Mouse (Mus musculus) hindbrain, embryonic 10.5 days (tissue): ENCODE measurements around the gene Nr1d1. TPM values are rescaled to one million over a fixed set of nuclear protein-coding genes. Genes with fewer than 3 reads are reported as not detected.

Experiments
- DNase-seq: peaks from one replicate; pipeline ENCODE4 v3.0.0-alpha.2; 2017; ENCODE audit warnings: low spot score
- H3K27ac ChIP-seq: fragments of 300-500 bp; sonication (generic); 2 replicates; pipeline ENCODE4 v1.5.1; 2016; ENCODE audit warnings: mild to moderate bottlenecking, moderate library complexity
- H3K27me3 ChIP-seq: fragments of 300-500 bp; sonication (generic); 2 replicates; pipeline ENCODE4 v1.6.1; 2016; ENCODE audit warnings: mild to moderate bottlenecking; ENCODE audit not compliant: poor library complexity, insufficient read depth, severe bottlenecking
- H3K36me3 ChIP-seq: fragments of 300-500 bp; sonication (generic); 2 replicates; pipeline ENCODE4 v1.6.1; 2016; ENCODE audit warnings: mild to moderate bottlenecking, moderate library complexity
- H3K4me1 ChIP-seq: fragments of 300-500 bp; sonication (generic); replicated peaks from 2 replicates; pipeline ENCODE4 v1.6.1; 2016; ENCODE audit warnings: mild to moderate bottlenecking
- H3K4me3 ChIP-seq: fragments of 300-500 bp; sonication (generic); 2 replicates; pipeline ENCODE4 v1.5.1; 2016; ENCODE audit warnings: mild to moderate bottlenecking, moderate library complexity
- H3K9me3 ChIP-seq: fragments of 300-500 bp; sonication (generic); 2 replicates; pipeline ENCODE4 v1.6.1; 2016; ENCODE audit warnings: mild to moderate bottlenecking, moderate library complexity
- WGBS: fragments of 180-500 bp; shearing (Covaris S2); methylation state at CpG from one replicate; pipeline ENCODE4 v1.1.7; 2016; 5-methylcytosine and 5-hydroxymethylcytosine counted together
- polyA plus RNA-seq: library from polyadenylated mRNA; unstranded; fragments of >200 nt; fragmentation: Nextera tagmentation; extraction: Ambion mirVana; gene quantifications from 2 replicates; pipeline ENCODE4 v1.2.1, GENCODE M21; 2016

Gene Nr1d1
- polyA plus RNA-seq, 1 experiment from 2014 or later, result 1.5 TPM

GRCm38 (mm10) chr11:98765421-98766309 lies 9.5 kb downstream of the Nr1d1 start:
- peaks cover 51% of the 10 kb centered on the region for H3K4me1 ChIP-seq
- peaks cover 82% of the 10 kb centered on the region for H3K36me3 ChIP-seq
- no peaks in the 10 kb centered on the region for H3K9me3 ChIP-seq
- peak overlapping the region; percentile 84 for H3K27ac ChIP-seq
- DNase-seq, result no peak
- H3K27me3 ChIP-seq, result no peaks in the 10 kb centered on the region
- no peak overlapping the region; the same call in 1 of the 2 replicates for H3K4me3 ChIP-seq
- WGBS, result 48% methylated on average over 8 of the region's 9 CpGs

DNA sequence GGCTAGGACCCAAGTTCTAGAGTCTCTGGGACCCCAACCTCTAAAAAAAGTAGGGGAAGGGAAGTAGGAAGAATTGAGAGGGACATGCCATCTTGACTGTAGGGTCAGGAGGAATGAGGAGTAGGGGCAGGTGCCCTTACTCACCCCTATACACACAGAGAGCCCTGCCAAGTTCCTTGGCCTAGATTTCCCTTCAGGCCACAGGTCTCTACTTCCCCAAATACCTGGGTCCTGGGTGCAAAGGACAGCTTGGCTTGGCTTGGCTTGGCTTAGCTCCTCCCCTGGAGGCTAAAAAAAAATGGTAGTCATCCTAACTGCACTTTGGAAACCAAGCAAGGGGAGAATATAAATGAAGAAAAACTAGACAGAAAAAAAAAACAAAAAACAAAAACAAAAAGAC lies 10.4 kb downstream of the Nr1d1 start:
- peaks cover 80% of the 10 kb centered on the region for H3K36me3 ChIP-seq
- no peak overlapping the region for H3K27ac ChIP-seq
- no peak overlapping the region for H3K4me3 ChIP-seq
- H3K4me1 ChIP-seq, result peaks cover 51% of the 10 kb centered on the region
- H3K9me3 ChIP-seq, result no peaks in the 10 kb centered on the region
- H3K27me3 ChIP-seq, result no peaks in the 10 kb centered on the region
- DNase-seq, result no peak

GRCm38 (mm10) chr11:98764091-98764490 lies 11.0 kb downstream of the Nr1d1 start:
- no peak overlapping the region for H3K27ac ChIP-seq
- no peaks in the 10 kb centered on the region for H3K9me3 ChIP-seq
- 83% methylated on average over 18 of the region's 18 CpGs for WGBS
- H3K4me1 ChIP-seq, result peaks cover 48% of the 10 kb centered on the region
- no peaks in the 10 kb centered on the region for H3K27me3 ChIP-seq
- no peak overlapping the region for H3K4me3 ChIP-seq
- DNase-seq, result no peak
- H3K36me3 ChIP-seq, result peaks cover 75% of the 10 kb centered on the region

GRCm38 (mm10) chr11:98763502-98763861 lies 11.7 kb downstream of the Nr1d1 start:
- no peaks in the 10 kb centered on the region for H3K9me3 ChIP-seq
- no peak overlapping the region for H3K4me3 ChIP-seq
- no peaks in the 10 kb centered on the region for H3K27me3 ChIP-seq
- peaks cover 42% of the 10 kb centered on the region for H3K4me1 ChIP-seq
- H3K27ac ChIP-seq, result peak overlapping the region; percentile 41; the same call in 1 of the 2 replicates
- WGBS, result 87% methylated on average over 8 of the region's 8 CpGs
- no peak for DNase-seq
- peaks cover 71% of the 10 kb centered on the region for H3K36me3 ChIP-seq

DNA sequence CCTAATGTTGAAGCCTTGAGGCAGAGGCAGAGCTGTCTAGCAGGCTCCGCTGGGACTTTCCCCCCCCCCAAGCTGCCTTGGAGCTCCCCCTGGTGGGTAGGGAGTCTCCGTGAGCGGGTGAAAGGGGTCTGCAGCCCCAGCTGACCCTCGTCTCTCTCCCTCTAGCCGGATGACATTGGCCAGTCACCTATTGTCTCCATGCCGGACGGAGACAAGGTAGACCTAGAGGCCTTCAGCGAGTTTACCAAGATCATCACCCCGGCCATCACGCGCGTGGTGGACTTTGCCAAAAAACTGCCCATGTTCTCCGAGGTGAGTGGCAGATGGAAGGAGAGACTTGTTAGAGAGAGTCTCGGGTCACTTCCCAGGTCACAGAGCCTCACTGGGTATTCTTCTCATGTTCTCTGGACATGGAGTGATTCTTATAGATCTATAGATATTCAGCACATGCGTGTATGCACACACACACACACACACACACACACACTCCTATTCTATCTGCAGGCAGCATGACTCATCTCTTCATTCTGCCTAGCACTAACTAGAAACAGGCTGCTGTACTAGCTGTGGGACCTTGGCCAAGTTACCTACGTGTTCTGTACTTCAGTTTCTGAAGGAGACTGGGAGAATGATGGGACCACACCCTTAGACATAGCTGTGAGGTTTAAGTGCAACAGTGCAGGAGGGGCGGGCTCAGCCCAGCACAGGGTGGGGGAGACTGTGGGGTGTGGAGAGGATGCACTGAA lies 12.2 kb downstream of the Nr1d1 start:
- Histone ChIP-seq H3K4me1 (peaks cover 37% of the 10 kb centered on the region), H3K9me3 (no peaks in the 10 kb centered on the region), H3K27ac (peak overlapping the region; percentile 41; the same call in 1 of the 2 replicates), H3K4me3 (no peak overlapping the region), H3K27me3 (no peaks in the 10 kb centered on the region), H3K36me3 (peaks cover 72% of the 10 kb centered on the region)
- 70% methylated on average over 17 of the region's 17 CpGs for WGBS
- DNase-seq, result peak; percentile 47

GRCm38 (mm10) chr11:98761939-98762338 lies 13.2 kb downstream of the Nr1d1 start:
- H3K4me1 ChIP-seq, result peaks cover 27% of the 10 kb centered on the region
- H3K27ac ChIP-seq, result no peak overlapping the region
- no peaks in the 10 kb centered on the region for H3K27me3 ChIP-seq
- WGBS, result 92% methylated on average over 4 of the region's 4 CpGs
- peaks cover 81% of the 10 kb centered on the region for H3K36me3 ChIP-seq
- H3K9me3 ChIP-seq, result no peaks in the 10 kb centered on the region
- DNase-seq, result no peak
- H3K4me3 ChIP-seq, result no peak overlapping the region

DNA sequence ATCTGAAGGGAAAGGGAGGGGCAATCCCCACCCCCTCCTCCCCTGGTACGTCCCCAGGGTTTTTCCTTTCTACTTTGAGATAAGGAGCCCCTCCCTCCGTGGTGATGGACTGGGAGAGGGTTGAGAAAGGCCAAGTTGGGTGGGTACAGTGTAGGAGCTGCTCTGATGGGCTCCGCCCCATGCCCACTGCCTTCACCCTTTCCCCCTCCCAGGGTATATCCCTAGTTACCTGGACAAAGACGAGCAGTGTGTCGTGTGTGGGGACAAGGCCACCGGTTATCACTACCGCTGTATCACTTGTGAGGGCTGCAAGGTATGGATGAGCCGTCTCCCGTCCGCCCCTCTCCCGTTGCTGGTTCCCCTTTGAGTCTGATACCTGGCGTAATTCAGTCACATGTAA lies 18.4 kb downstream of the Nr1d1 start:
- DNase-seq, result no peak
- peaks cover 34% of the 10 kb centered on the region for H3K4me1 ChIP-seq
- H3K27ac ChIP-seq, result no peak overlapping the region
- H3K4me3 ChIP-seq, result no peak overlapping the region
- no peaks in the 10 kb centered on the region for H3K27me3 ChIP-seq
- 83% methylated on average over 12 of the region's 12 CpGs for WGBS
- H3K36me3 ChIP-seq, result peaks cover 50% of the 10 kb centered on the region
- no peaks in the 10 kb centered on the region for H3K9me3 ChIP-seq

DNA sequence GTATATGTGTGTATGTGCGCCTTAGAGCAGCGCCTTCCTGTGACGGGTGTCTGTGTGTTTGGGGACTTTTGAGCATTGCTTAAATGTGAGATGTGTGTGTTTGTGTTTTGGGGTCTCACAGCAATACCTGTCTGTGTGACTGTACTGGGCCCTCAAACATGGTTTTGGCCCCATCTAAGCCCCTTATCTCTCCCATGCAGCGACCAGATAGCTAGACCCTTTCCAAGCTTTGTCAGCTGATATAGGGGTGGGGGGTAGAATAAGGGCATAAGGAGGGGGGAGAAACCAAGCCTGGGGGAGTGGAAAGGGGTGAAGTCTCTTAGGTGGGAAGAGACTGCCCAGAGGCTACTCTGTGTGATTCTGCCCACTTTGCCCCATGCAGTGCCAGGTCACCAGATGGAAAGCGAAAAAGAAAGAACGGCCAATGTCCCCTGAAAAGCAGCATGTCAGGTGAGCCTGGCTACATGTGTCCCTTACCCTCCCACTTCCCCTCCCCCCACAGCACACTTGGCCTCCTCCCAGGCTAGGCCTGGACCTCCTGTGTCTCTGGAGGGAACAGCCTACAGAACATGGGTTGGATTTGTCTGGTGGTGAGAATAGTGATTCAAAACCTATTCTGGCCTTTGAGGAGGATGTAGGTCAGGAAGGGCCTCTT lies 19.3 kb downstream of the Nr1d1 start:
- Histone ChIP-seq H3K36me3 (peaks cover 42% of the 10 kb centered on the region), H3K4me3 (no peak overlapping the region), H3K4me1 (peaks cover 42% of the 10 kb centered on the region), H3K27ac (no peak overlapping the region), H3K27me3 (no peaks in the 10 kb centered on the region), H3K9me3 (no peaks in the 10 kb centered on the region)
- no peak for DNase-seq
- WGBS, result 96% methylated on average over 6 of the region's 6 CpGs

DNA sequence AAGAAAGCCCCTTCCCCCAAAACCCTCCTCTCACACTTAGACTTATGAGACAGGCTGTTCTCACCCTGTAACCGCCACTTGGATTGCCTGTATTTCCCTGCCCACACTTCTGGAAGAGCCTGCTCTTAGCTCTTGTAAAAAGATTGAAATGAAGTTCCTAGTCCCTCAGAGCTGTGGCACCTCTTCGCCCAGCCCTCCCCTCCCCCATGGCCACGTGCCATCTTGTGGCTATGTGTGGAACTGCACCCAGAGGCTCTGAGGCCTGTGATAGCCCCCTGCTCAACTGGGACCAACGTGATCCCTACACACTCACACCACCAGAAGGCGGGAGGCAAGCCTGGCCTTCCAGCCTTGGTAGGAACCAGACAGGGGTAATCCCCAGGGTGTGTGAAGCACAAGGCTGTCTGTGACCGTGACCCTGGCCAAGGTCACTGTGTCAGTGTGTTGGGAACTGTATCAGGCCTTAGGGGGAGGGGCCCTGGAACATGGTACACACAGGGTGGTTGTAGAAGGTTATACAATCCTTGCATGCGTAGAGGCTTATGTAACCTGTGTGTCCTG lies 20.4 kb downstream of the Nr1d1 start:
- Histone ChIP-seq H3K36me3 (peaks cover 33% of the 10 kb centered on the region), H3K27me3 (no peaks in the 10 kb centered on the region), H3K4me3 (no peak overlapping the region), H3K9me3 (no peaks in the 10 kb centered on the region), H3K27ac (peak overlapping the region; percentile 65), H3K4me1 (peaks cover 54% of the 10 kb centered on the region)
- peak; percentile 86 for DNase-seq
- WGBS, result 25% methylated on average over 7 of the region's 7 CpGs

- H3K9me3 ChIP-seq, result no peaks in the 10 kb centered on the region
- H3K27me3 ChIP-seq, result no peaks in the 10 kb centered on the region
- H3K27ac ChIP-seq, result peak overlapping the region; percentile 65
- DNase-seq, result no peak
- peaks cover 33% of the 10 kb centered on the region for H3K36me3 ChIP-seq
- 72% methylated on average over 9 of the region's 9 CpGs for WGBS
- H3K4me3 ChIP-seq, result no peak overlapping the region
- H3K4me1 ChIP-seq, result peaks cover 59% of the 10 kb centered on the region
Measured at GRCm38 (mm10) chr11:98754151-98754620, 20.9 kb downstream of the Nr1d1 start.

DNA sequence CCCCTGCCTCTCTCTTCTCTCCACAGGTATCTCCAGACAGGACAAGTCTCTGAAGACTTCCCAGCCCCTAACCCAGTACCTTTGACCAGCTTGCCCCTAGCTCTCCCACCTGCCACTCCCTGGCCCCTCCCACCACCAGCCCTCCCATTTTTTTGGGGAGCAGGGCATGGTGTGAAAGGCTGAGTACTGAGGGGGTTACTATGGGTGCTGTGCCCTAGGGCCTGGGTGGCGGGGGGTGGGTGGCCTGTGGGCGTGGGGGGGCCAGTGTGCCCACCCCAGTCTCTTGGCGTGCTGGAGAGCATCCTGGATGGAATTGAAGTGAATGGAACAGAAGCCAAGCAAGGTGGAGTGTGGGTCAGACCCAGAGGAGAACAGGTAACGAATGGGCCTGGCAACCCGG lies 21.9 kb downstream of the Nr1d1 start:
- no peaks in the 10 kb centered on the region for H3K27me3 ChIP-seq
- no peak overlapping the region for H3K4me3 ChIP-seq
- peaks cover 68% of the 10 kb centered on the region for H3K4me1 ChIP-seq
- peak overlapping the region; percentile 65 for H3K27ac ChIP-seq
- H3K36me3 ChIP-seq, result peaks cover 29% of the 10 kb centered on the region
- no peaks in the 10 kb centered on the region for H3K9me3 ChIP-seq
- no peak for DNase-seq
- 91% methylated on average over 5 of the region's 5 CpGs for WGBS

GRCm38 (mm10) chr11:98752562-98753140 lies 22.5 kb downstream of the Nr1d1 start:
- Histone ChIP-seq H3K9me3 (no peaks in the 10 kb centered on the region), H3K4me3 (0 out of 2 replicates have a peak overlapping the region, but pooled peaks have one; percentile 3), H3K27ac (peak overlapping the region; percentile 24; the same call in 1 of the 2 replicates), H3K27me3 (no peaks in the 10 kb centered on the region), H3K36me3 (peaks cover 25% of the 10 kb centered on the region), H3K4me1 (peaks cover 74% of the 10 kb centered on the region)
- DNase-seq, result no peak
- WGBS, result 90% methylated on average over 10 of the region's 10 CpGs
